Mouse (Mus musculus): ENCODE data around the gene Celf1. TPM values are rescaled to one million over a fixed set of nuclear protein-coding genes. Genes with fewer than 3 reads are reported as not detected.

Celf1 gene
- polyA plus RNA-seq, 1 experiment: 27.1 TPM

DNA sequence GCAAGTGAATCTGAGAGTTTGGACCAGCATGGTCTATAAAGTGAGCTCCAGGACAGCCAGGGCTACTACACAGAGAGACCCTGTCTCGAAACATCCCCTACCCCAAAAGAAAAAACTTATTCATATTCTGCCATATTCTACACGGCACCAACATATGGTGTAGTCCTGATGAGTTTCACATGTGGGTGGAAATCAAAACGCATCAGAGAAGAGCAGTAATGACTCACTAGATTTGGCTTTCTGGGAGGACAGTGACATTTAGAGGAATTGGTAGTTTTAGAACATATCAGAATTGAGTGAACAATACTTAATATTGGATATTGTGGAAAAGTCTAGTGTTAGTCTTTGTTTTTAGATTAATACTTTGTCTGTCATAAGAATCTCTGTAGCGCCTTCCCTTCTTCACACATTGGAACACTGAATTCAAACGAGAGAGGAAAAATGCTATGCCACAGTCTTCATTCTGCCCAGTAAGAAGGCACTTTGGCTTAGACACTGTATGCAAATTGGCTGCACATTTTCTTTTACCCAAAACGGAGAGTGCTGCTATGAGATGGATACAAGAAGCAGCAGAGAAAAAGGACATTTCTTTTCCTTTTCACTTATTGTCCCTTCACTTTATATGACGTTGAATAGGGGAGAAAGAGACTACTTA, 35.1 kb downstream of the Celf1 start:
- Histone ChIP-seq H3K36me3 (ENCODE audit: control insufficient read depth, insufficient read depth) (peaks cover 16% of the 10 kb centered on the region), H3K4me3 (no peak overlapping the region), H3K79me2 (ENCODE audit: control insufficient read depth, insufficient read depth) (peaks cover 100% of the 10 kb centered on the region), H3K27me3 (ENCODE audit: control insufficient read depth, insufficient read depth, insufficient read length) (no peaks in the 10 kb centered on the region), H3ac (ENCODE audit: control insufficient read depth, insufficient read length) (no peak overlapping the region), H3K4me2 (ENCODE audit: low read depth) (no peak overlapping the region)
- TF ChIP-seq POLR2A (IDR thresholded peaks at IDR 0.05; ENCODE audit: insufficient read length, low read depth) (no peak), CEBPB (IDR thresholded peaks at IDR 0.05; ENCODE audit: insufficient read depth, poor library complexity, severe bottlenecking) (no peak), MYOG (IDR thresholded peaks at IDR 0.05; ENCODE audit: control insufficient read depth in 1 of 3, insufficient read depth in 1 of 3, insufficient read length in 2 of 3, low read depth in 2 of 3) (no peak), REST (IDR thresholded peaks at IDR 0.05; ENCODE audit: insufficient read depth, insufficient read length) (no peak), TCF12 (IDR thresholded peaks at IDR 0.05; ENCODE audit: insufficient read depth, poor library complexity, severe bottlenecking) (no peak), MAX (IDR thresholded peaks at IDR 0.05; ENCODE audit: low read depth) (no peak), USF1 (IDR thresholded peaks at IDR 0.05; ENCODE audit: low read depth) (no peak)

DNA sequence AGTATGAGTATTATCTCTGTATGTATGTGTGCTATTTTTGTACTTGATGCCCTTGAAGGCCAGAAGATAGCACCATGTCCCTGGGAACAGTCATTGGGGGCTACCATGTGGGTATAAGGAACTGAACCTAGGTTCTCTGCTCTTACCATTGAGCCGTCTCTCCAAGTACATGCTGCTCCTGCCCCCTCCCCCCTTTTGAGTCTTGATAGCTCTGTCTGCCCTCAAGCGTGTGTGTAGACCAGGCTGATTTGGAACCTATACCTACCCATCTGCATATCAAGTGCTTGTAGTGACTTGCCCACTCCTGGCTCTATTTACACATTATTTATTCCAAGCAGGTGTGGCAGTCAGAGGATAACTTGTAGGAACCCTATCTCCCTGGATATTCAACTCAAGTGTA, 36.4 kb downstream of the Celf1 start:
- no peak overlapping the region for H3K4me3 ChIP-seq
- no peaks in the 10 kb centered on the region for H3K27me3 ChIP-seq (ENCODE audit: control insufficient read depth, insufficient read depth, insufficient read length)
- H3K79me2 ChIP-seq (ENCODE audit: control insufficient read depth, insufficient read depth): peaks cover 100% of the 10 kb centered on the region
- H3ac ChIP-seq (ENCODE audit: control insufficient read depth, insufficient read length): no peak overlapping the region
- TF ChIP-seq POLR2AphosphoS2 (IDR thresholded peaks at IDR 0.05; ENCODE audit: insufficient read length, low read depth): no peak
- no peak for TF ChIP-seq E2F4 (IDR thresholded peaks at IDR 0.05; ENCODE audit: insufficient read depth)
- no peak for TF ChIP-seq CEBPB (IDR thresholded peaks at IDR 0.05; ENCODE audit: insufficient read depth, poor library complexity, severe bottlenecking)
- TF ChIP-seq POLR2A (IDR thresholded peaks at IDR 0.05; ENCODE audit: insufficient read length, low read depth): no peak
- TF ChIP-seq REST (IDR thresholded peaks at IDR 0.05; ENCODE audit: insufficient read depth, insufficient read length): no peak
- no peak for TF ChIP-seq MYOD1 (IDR thresholded peaks at IDR 0.05; ENCODE audit: control insufficient read depth in 1 of 3, insufficient read length in 2 of 3, low read depth in 2 of 3)
- no peak for TF ChIP-seq SRF (IDR thresholded peaks at IDR 0.05; ENCODE audit: control insufficient read depth, insufficient read length, low read depth)
- TF ChIP-seq MAX (IDR thresholded peaks at IDR 0.05; ENCODE audit: low read depth): no peak
- TF ChIP-seq TCF12 (IDR thresholded peaks at IDR 0.05; ENCODE audit: insufficient read depth, poor library complexity, severe bottlenecking): no peak
- no peak for TF ChIP-seq TCF3 (IDR thresholded peaks at IDR 0.05; ENCODE audit: insufficient read length, low read depth)
- TF ChIP-seq USF1 (IDR thresholded peaks at IDR 0.05; ENCODE audit: low read depth): no peak
- no peak for TF ChIP-seq MYOG (IDR thresholded peaks at IDR 0.05; ENCODE audit: control insufficient read depth in 1 of 3, insufficient read depth in 1 of 3, insufficient read length in 2 of 3, low read depth in 2 of 3)
- peaks cover 12% of the 10 kb centered on the region for H3K36me3 ChIP-seq (ENCODE audit: control insufficient read depth, insufficient read depth)
- no peak overlapping the region for H3K4me2 ChIP-seq (ENCODE audit: low read depth)

DNA sequence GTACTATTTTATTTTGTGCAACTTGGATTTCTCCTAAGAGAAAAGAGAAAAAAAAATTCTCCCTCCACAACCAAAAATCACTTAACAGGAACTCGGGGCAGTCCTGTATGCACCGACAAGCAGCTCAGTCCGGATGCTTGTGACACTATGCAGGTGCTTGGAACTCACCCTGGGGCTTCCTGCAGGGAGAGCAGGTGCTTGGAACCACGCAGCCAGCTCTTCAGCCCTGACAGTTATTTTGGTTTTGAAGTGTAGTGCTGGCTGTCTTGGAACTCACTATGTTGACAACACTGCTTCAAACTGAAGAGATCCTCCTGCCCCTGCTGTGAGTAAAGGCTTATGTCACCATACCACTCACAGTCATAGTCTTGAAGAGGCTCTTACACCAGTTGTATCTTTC, 37.1 kb downstream of the Celf1 start:
- H3K36me3 ChIP-seq (ENCODE audit: control insufficient read depth, insufficient read depth): peaks cover 7% of the 10 kb centered on the region
- H3K27me3 ChIP-seq (ENCODE audit: control insufficient read depth, insufficient read depth, insufficient read length): no peaks in the 10 kb centered on the region
- no peak for TF ChIP-seq TCF3 (IDR thresholded peaks at IDR 0.05; ENCODE audit: insufficient read length, low read depth)
- no peak for TF ChIP-seq MYOG (IDR thresholded peaks at IDR 0.05; ENCODE audit: control insufficient read depth in 1 of 3, insufficient read depth in 1 of 3, insufficient read length in 2 of 3, low read depth in 2 of 3)
- no peak for TF ChIP-seq POLR2AphosphoS2 (IDR thresholded peaks at IDR 0.05; ENCODE audit: insufficient read length, low read depth)
- no peak for TF ChIP-seq TCF12 (IDR thresholded peaks at IDR 0.05; ENCODE audit: insufficient read depth, poor library complexity, severe bottlenecking)
- TF ChIP-seq CEBPB (IDR thresholded peaks at IDR 0.05; ENCODE audit: insufficient read depth, poor library complexity, severe bottlenecking): no peak
- no peak for TF ChIP-seq SRF (IDR thresholded peaks at IDR 0.05; ENCODE audit: control insufficient read depth, insufficient read length, low read depth)
- no peak for TF ChIP-seq REST (IDR thresholded peaks at IDR 0.05; ENCODE audit: insufficient read depth, insufficient read length)
- TF ChIP-seq MAX (IDR thresholded peaks at IDR 0.05; ENCODE audit: low read depth): no peak
- no peak for TF ChIP-seq E2F4 (IDR thresholded peaks at IDR 0.05; ENCODE audit: insufficient read depth)
- TF ChIP-seq MYOD1 (IDR thresholded peaks at IDR 0.05; ENCODE audit: control insufficient read depth in 1 of 3, insufficient read length in 2 of 3, low read depth in 2 of 3): no peak
- no peak for TF ChIP-seq POLR2A (IDR thresholded peaks at IDR 0.05; ENCODE audit: insufficient read length, low read depth)
- no peak for TF ChIP-seq USF1 (IDR thresholded peaks at IDR 0.05; ENCODE audit: low read depth)
- H3K4me2 ChIP-seq (ENCODE audit: low read depth): no peak overlapping the region
- H3K79me2 ChIP-seq (ENCODE audit: control insufficient read depth, insufficient read depth): peaks cover 100% of the 10 kb centered on the region
- no peak overlapping the region for H3K4me3 ChIP-seq
- H3ac ChIP-seq (ENCODE audit: control insufficient read depth, insufficient read length): no peak overlapping the region

- no peaks in the 10 kb centered on the region for H3K27me3 ChIP-seq (ENCODE audit: control insufficient read depth, insufficient read depth, insufficient read length)
- H3K36me3 ChIP-seq (ENCODE audit: control insufficient read depth, insufficient read depth): peaks cover 5% of the 10 kb centered on the region
- peaks cover 95% of the 10 kb centered on the region for H3K79me2 ChIP-seq (ENCODE audit: control insufficient read depth, insufficient read depth)
- no peak overlapping the region for H3K4me2 ChIP-seq (ENCODE audit: low read depth)
- TF ChIP-seq REST (IDR thresholded peaks at IDR 0.05; ENCODE audit: insufficient read depth, insufficient read length): no peak
- TF ChIP-seq USF1 (IDR thresholded peaks at IDR 0.05; ENCODE audit: low read depth): no peak
- TF ChIP-seq E2F4 (IDR thresholded peaks at IDR 0.05; ENCODE audit: insufficient read depth): no peak
- TF ChIP-seq CEBPB (IDR thresholded peaks at IDR 0.05; ENCODE audit: insufficient read depth, poor library complexity, severe bottlenecking): no peak
- no peak for TF ChIP-seq SRF (IDR thresholded peaks at IDR 0.05; ENCODE audit: control insufficient read depth, insufficient read length, low read depth)
- TF ChIP-seq TCF12 (IDR thresholded peaks at IDR 0.05; ENCODE audit: insufficient read depth, poor library complexity, severe bottlenecking): no peak
- TF ChIP-seq MYOG (IDR thresholded peaks at IDR 0.05; ENCODE audit: control insufficient read depth in 1 of 3, insufficient read depth in 1 of 3, insufficient read length in 2 of 3, low read depth in 2 of 3): no peak
- no peak overlapping the region for H3K4me3 ChIP-seq
- no peak overlapping the region for H3ac ChIP-seq (ENCODE audit: control insufficient read depth, insufficient read length)
These were observed 45.9 kb downstream of the Celf1 start for GRCm38 (mm10) chr2:90986055-90986454.

All from myocyte (in vitro differentiated cells).